Mouse (Mus musculus): ENCODE data around the gene Nav3. TPM values are rescaled to one million over a fixed set of nuclear protein-coding genes. Genes with fewer than 3 reads are reported as not detected.
A peak's percentile ranks its signal among the peaks of the same experiment; 100 is the strongest.

Nav3 gene
- polyA plus RNA-seq, 1 experiment from 2014 or later, result 27.5 TPM

GRCm38 (mm10) chr10:109764412-109765101, 691.4 kb downstream of the Nav3 start:
- no peak overlapping the region for H3K4me3 ChIP-seq
- no peaks in the 10 kb centered on the region for H3K4me1 ChIP-seq (replicated peaks)
- no peaks in the 10 kb centered on the region for H3K9me3 ChIP-seq
- peak; percentile 47; the same call in 1 of the 2 replicates for ATAC-seq (ENCODE audit: low read depth)
- H3K27ac ChIP-seq (replicated peaks), result no peak overlapping the region
- H3K9ac ChIP-seq, result no peak overlapping the region
- no peaks in the 10 kb centered on the region for H3K27me3 ChIP-seq
- WGBS, result 84% methylated on average over 18 of the region's 18 CpGs
- no peak overlapping the region for H3K4me2 ChIP-seq
- H3K36me3 ChIP-seq, result peaks cover 12% of the 10 kb centered on the region

- Histone ChIP-seq H3K9me3 (no peaks in the 10 kb centered on the region), H3K4me3 (no peak overlapping the region), H3K4me1 (replicated peaks) (no peaks in the 10 kb centered on the region), H3K27ac (replicated peaks) (peak overlapping the region; percentile 30), H3K4me2 (no peak overlapping the region), H3K36me3 (0 out of 2 replicates have a peak, but pooled peaks cover 3% of the 10 kb centered on the region), H3K27me3 (no peaks in the 10 kb centered on the region), H3K9ac (no peak overlapping the region)
- ATAC-seq (ENCODE audit: low read depth), result peak; percentile 47; the same call in 1 of the 2 replicates
- WGBS, result 74% methylated on average over 17 of the region's 17 CpGs
Observed at GRCm38 (mm10) chr10:109758921-109759600, 696.9 kb downstream of the Nav3 start.

GRCm38 (mm10) chr10:109746901-109747300, 709.1 kb downstream of the Nav3 start:
- H3K4me3 ChIP-seq, result no peak overlapping the region
- peaks cover 27% of the 10 kb centered on the region for H3K36me3 ChIP-seq
- WGBS, result 57% methylated on average over 3 of the region's 3 CpGs
- H3K27ac ChIP-seq (replicated peaks), result no peak overlapping the region
- H3K4me2 ChIP-seq, result no peak overlapping the region
- peaks cover 7% of the 10 kb centered on the region; the same call in 1 of the 2 replicates for H3K9me3 ChIP-seq
- no peaks in the 10 kb centered on the region for H3K4me1 ChIP-seq (replicated peaks)
- no peak overlapping the region for H3K9ac ChIP-seq
- ATAC-seq (ENCODE audit: low read depth), result no peak; the same call in 1 of the 2 replicates
- H3K27me3 ChIP-seq, result no peaks in the 10 kb centered on the region

- no peak overlapping the region for H3K9ac ChIP-seq
- no peak for ATAC-seq (ENCODE audit: low read depth)
- no peak overlapping the region for H3K4me3 ChIP-seq
- WGBS, result 57% methylated on average over 2 of the region's 2 CpGs
- peaks cover 7% of the 10 kb centered on the region; the same call in 1 of the 2 replicates for H3K9me3 ChIP-seq
- no peak overlapping the region for H3K4me2 ChIP-seq
- H3K27ac ChIP-seq (replicated peaks), result no peak overlapping the region
- H3K36me3 ChIP-seq, result peaks cover 27% of the 10 kb centered on the region
- no peaks in the 10 kb centered on the region for H3K27me3 ChIP-seq
- H3K4me1 ChIP-seq (replicated peaks), result no peaks in the 10 kb centered on the region; the same call in 1 of the 2 replicates
Observed at GRCm38 (mm10) chr10:109741664-109742063, 714.3 kb downstream of the Nav3 start.

DNA sequence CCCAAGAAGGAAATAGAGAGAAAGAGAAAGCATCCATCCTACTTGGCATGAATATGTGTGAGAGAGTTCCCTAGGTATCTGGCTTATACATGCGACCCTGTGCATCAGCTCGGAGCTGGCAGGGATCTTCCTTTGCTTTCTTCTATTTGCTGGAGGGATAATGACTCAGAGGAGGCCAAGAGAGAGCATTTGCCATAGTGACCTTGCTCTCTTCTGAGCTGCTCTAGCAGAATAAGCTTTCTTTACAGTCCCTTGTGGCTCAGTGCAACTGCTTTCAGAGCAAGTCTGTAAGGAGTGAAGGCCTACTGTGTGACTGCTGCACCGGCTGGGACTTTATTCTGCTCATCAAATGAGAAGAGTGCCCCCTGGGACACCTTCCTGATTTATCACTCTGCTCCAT, 715.7 kb downstream of the Nav3 start:
- H3K9me3 ChIP-seq, result peaks cover 7% of the 10 kb centered on the region; the same call in 1 of the 2 replicates
- H3K27ac ChIP-seq (replicated peaks), result no peak overlapping the region
- H3K27me3 ChIP-seq, result no peaks in the 10 kb centered on the region
- H3K4me1 ChIP-seq (replicated peaks), result no peaks in the 10 kb centered on the region; the same call in 1 of the 2 replicates
- no peak overlapping the region for H3K9ac ChIP-seq
- 46% methylated on average over 3 of the region's 3 CpGs for WGBS
- no peak overlapping the region for H3K4me3 ChIP-seq
- H3K36me3 ChIP-seq, result peaks cover 16% of the 10 kb centered on the region
- no peak overlapping the region for H3K4me2 ChIP-seq
- no peak for ATAC-seq (ENCODE audit: low read depth)

GRCm38 (mm10) chr10:109723646-109724045, 732.4 kb downstream of the Nav3 start:
- H3K4me1 ChIP-seq (replicated peaks), result no peaks in the 10 kb centered on the region
- WGBS, result 88% methylated on average over 5 of the region's 5 CpGs
- no peaks in the 10 kb centered on the region for H3K27me3 ChIP-seq

DNA sequence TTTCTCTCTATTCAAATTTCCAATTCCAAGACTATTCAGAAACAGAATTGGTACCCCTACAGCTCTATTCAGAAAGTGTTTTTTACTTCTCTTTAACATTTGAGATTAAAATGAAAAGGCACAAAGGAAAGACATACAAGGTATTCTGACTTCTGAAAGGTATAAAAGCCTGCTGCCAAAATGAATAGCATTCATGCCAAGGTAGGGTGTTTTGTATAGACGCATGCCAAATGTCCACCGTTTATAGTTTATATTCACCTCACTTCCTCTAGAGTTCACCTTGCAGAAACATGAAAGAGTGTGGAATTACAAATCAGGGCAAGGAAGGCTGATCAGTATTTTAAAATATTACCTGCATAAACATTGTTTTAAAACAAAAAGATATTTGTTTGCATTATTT, 737.2 kb downstream of the Nav3 start:
- Histone ChIP-seq H3K27me3 (no peaks in the 10 kb centered on the region), H3K4me1 (replicated peaks) (0 out of 2 replicates have a peak, but pooled peaks cover 5% of the 10 kb centered on the region), H3K27ac (replicated peaks) (no peak overlapping the region), H3K9ac (no peak overlapping the region), H3K36me3 (peaks cover 11% of the 10 kb centered on the region), H3K4me3 (no peak overlapping the region), H3K4me2 (no peak overlapping the region), H3K9me3 (no peaks in the 10 kb centered on the region)
- ATAC-seq (ENCODE audit: low read depth), result no peak
- 79% methylated on average over 2 of the region's 2 CpGs for WGBS

More at GRCm38 (mm10) chr10:109723646-109724045, 732.4 kb downstream of the Nav3 start:
- Histone ChIP-seq H3K4me2 (no peak overlapping the region), H3K27ac (replicated peaks) (no peak overlapping the region), H3K9ac (no peak overlapping the region), H3K4me3 (no peak overlapping the region), H3K9me3 (no peaks in the 10 kb centered on the region), H3K36me3 (no peaks in the 10 kb centered on the region; the same call in 1 of the 2 replicates)
- no peak for ATAC-seq (ENCODE audit: low read depth)

GRCm38 (mm10) chr10:109718390-109718789, 737.6 kb downstream of the Nav3 start:
- Histone ChIP-seq H3K27me3 (no peaks in the 10 kb centered on the region), H3K36me3 (peaks cover 11% of the 10 kb centered on the region), H3K4me2 (no peak overlapping the region), H3K9ac (no peak overlapping the region), H3K4me1 (replicated peaks) (0 out of 2 replicates have a peak, but pooled peaks cover 5% of the 10 kb centered on the region), H3K27ac (replicated peaks) (no peak overlapping the region; the same call in 1 of the 2 replicates), H3K9me3 (no peaks in the 10 kb centered on the region), H3K4me3 (no peak overlapping the region)
- WGBS, result 33% methylated on average over 5 of the region's 5 CpGs
- ATAC-seq (ENCODE audit: low read depth), result no peak

- no peaks in the 10 kb centered on the region for H3K4me1 ChIP-seq (replicated peaks)
- no peaks in the 10 kb centered on the region for H3K9me3 ChIP-seq
- 46% methylated on average over 5 of the region's 5 CpGs for WGBS
- no peak overlapping the region for H3K27ac ChIP-seq (replicated peaks)
- H3K4me2 ChIP-seq, result no peak overlapping the region
- no peak overlapping the region for H3K9ac ChIP-seq
- ATAC-seq (ENCODE audit: low read depth), result no peak
- peaks cover 14% of the 10 kb centered on the region for H3K36me3 ChIP-seq
- no peak overlapping the region for H3K4me3 ChIP-seq
- no peaks in the 10 kb centered on the region for H3K27me3 ChIP-seq
Observed at GRCm38 (mm10) chr10:109713001-109713400, 743.0 kb downstream of the Nav3 start.

DNA sequence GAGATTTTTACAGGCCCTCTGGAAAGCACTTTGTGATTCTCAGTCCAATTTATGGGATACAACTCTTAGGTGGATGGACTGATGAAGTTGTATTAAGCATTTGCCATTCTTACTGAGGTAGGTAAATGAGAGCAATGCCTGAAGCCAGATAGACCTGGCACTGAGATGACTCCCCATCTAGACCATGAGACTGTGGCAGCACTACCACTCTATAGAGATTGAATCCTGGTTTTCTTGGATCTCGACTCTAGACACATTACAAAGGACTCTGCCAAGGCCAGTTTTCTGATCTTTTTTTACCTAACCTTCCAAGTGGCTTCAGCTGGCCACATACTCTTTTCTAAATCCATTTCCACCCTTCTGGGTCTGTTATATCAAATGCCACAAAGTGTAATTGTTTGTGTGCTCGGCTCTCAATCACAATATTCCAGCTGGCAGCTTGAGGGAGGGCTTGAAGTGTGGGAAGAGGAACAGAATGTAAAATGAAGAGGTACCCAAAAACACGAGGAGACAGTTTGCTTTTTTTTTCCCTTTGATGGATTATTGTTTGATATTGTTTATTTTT, 756.2 kb downstream of the Nav3 start:
- Histone ChIP-seq H3K27me3 (no peaks in the 10 kb centered on the region), H3K4me1 (replicated peaks) (no peaks in the 10 kb centered on the region), H3K9ac (no peak overlapping the region), H3K36me3 (peaks cover 9% of the 10 kb centered on the region; the same call in 1 of the 2 replicates), H3K4me3 (no peak overlapping the region), H3K9me3 (no peaks in the 10 kb centered on the region), H3K27ac (replicated peaks) (no peak overlapping the region), H3K4me2 (no peak overlapping the region)
- WGBS, result 76% methylated on average over 3 of the region's 3 CpGs
- no peak for ATAC-seq (ENCODE audit: low read depth)

DNA sequence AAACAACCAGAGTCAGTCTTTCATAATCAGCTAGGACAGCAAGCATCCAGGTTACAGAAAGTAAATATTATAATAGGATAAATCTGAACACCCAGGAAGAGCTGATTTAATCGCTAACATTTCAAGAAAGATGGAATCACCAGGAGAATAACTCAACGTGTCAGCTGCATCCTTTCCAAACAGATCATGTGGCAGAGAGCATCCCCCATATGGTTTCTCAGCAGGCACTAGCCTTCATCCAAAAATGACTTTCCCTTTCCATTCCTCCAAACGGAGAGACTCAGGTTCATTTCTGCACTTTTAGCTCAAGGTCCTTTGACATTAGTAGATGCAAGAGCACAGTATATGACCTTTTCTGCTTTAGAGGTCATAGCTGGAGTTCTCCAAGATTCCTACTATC, 765.4 kb downstream of the Nav3 start:
- Histone ChIP-seq H3K4me3 (no peak overlapping the region), H3K9me3 (no peaks in the 10 kb centered on the region), H3K36me3 (0 out of 2 replicates have a peak, but pooled peaks cover 5% of the 10 kb centered on the region), H3K4me2 (no peak overlapping the region), H3K4me1 (replicated peaks) (peaks cover 1% of the 10 kb centered on the region; the same call in 1 of the 2 replicates), H3K27me3 (no peaks in the 10 kb centered on the region), H3K27ac (replicated peaks) (no peak overlapping the region), H3K9ac (no peak overlapping the region)
- 73% methylated on average over 3 of the region's 3 CpGs for WGBS
- ATAC-seq (ENCODE audit: low read depth), result no peak
